Mouse (Mus musculus) cerebellum, adult 2 months (tissue): Measurements from ENCODE around the gene C1qb. TPM values are rescaled to one million over a fixed set of nuclear protein-coding genes. Genes with fewer than 3 reads are reported as not detected.

Experiments
- DNase-seq, 2 experiments: peaks; one replicate each; pipeline ENCODE4 v3.0.0; 2021
- H3K27ac ChIP-seq: fragments of 200-500 bp; 2 replicates; pipeline ENCODE4 v1.5.1; 2012; ENCODE audit warnings: low read length, control low read depth, inconsistent platforms; ENCODE audit not compliant: insufficient read depth
- H3K27me3 ChIP-seq: fragments of 200-500 bp; 2 replicates; pipeline ENCODE4 v1.6.1; 2012; ENCODE audit warnings: inconsistent platforms, mild to moderate bottlenecking, low read length, moderate library complexity; ENCODE audit not compliant: control insufficient read depth, insufficient read depth
- H3K4me1 ChIP-seq: fragments of 200-500 bp; 2 replicates; pipeline ENCODE4 v1.6.1; 2011; ENCODE audit warnings: low read length; ENCODE audit not compliant: control insufficient read depth, insufficient read depth
- H3K4me3 ChIP-seq: fragments of 200-500 bp; replicated peaks from 2 replicates; pipeline ENCODE3; 2011; ENCODE audit warnings: mild to moderate bottlenecking, low read depth, low read length, control low read depth; ENCODE audit not compliant: insufficient read depth
- CTCF ChIP-seq: fragments of 200-500 bp; IDR thresholded peaks from 2 replicates; pipeline ENCODE4 v1.5.1; 2011; ENCODE audit warnings: low read depth, mild to moderate bottlenecking, control low read depth, low read length, moderate library complexity, borderline replicate concordance; ENCODE audit not compliant: insufficient read depth
- POLR2A ChIP-seq: fragments of 200-500 bp; IDR thresholded peaks from 2 replicates; pipeline ENCODE4 v1.6.1; 2011; ENCODE audit warnings: low read length, control low read depth, borderline replicate concordance; ENCODE audit not compliant: insufficient read depth
- WGBS: fragments of 180-500 bp; shearing (Covaris S2); methylation state at CpG from one replicate; pipeline ENCODE4 v1.1.7; 2018; 5-methylcytosine and 5-hydroxymethylcytosine counted together
- polyA plus RNA-seq: library from polyadenylated mRNA; depleted of rRNA; stranded (reverse); fragments of >200 nt; gene quantifications from 2 replicates; pipeline ENCODE4 v1.2.3, GENCODE M21; 2012; rRNA removed

C1qb gene
- polyA plus RNA-seq, 1 experiment = 46.8 TPM

- Histone ChIP-seq H3K4me1 (peaks cover 54% of the 10 kb centered on the region), H3K27me3 (no peaks in the 10 kb centered on the region), H3K27ac (peak overlapping the region; percentile 20; the same call in 1 of the 2 replicates), H3K4me3 (peak overlapping the region; percentile 98)
- TF ChIP-seq CTCF (no peak), POLR2A (no peak)
- DNase-seq = peak; percentile 61 to 73
- 48% methylated on average over 16 of the region's 16 CpGs for WGBS
These were observed 53.3 kb downstream of the C1qb start for GRCm38 (mm10) chr4:136832559-136833232.

- Histone ChIP-seq H3K4me3 (no peak overlapping the region), H3K27me3 (no peaks in the 10 kb centered on the region), H3K27ac (no peak overlapping the region), H3K4me1 (peaks cover 71% of the 10 kb centered on the region)
- WGBS = 88% methylated on average over 9 of the region's 9 CpGs
- no peak for TF ChIP-seq CTCF
- no peak for TF ChIP-seq POLR2A
- no peak for DNase-seq
These were observed 55.6 kb downstream of the C1qb start for GRCm38 (mm10) chr4:136830272-136830823.

Other genes with a start within 250 kb of the C1qb start
- gene Ephb2, start 50.2 kb downstream of the C1qb start, polyA plus RNA-seq = 29.1 and 35.4 TPM in 2 replicates
- gene C1qc, start 6.9 kb upstream of the C1qb start, polyA plus RNA-seq = 26.6 and 28.6 TPM in 2 replicates
- 30.2 and 34.0 TPM in 2 replicates for gene C1qa, start 12.6 kb upstream of the C1qb start, polyA plus RNA-seq
- gene Epha8, start 70.6 kb upstream of the C1qb start, polyA plus RNA-seq = 44.5 and 51.9 TPM in 2 replicates
- gene Zbtb40, start 162.6 kb upstream of the C1qb start, polyA plus RNA-seq = 10.2 and 12.6 TPM in 2 replicates